Comparison of ENCODE assay signal across 24 mouse cellular contexts in genomic region chr6:98996822-98997221, GRCm38 (mm10).
"Had no signal": no experiment of that assay in that cellular context is flagged by ENCODE, and none has a peak within 500 bp of the region (broad histone marks: within the 10 kb centered on the region; RNA-seq: fewer than 3 reads in every experiment).

No protein-coding gene starts in this region.

- ATAC-seq: hindbrain, embryonic 16.5 days; inflammation-experienced regulatory T-cells, adult 6 months; intestine, embryonic 15.5 days; intestine, postnatal 0 days; liver, embryonic 12.5 days had no signal

- DNase-seq: gastrocnemius, postnatal 25 days; heart, adult 18-20 months; heart, postnatal 10 days; heart, postnatal 4 days; kidney, adult 18-20 months; kidney, adult 8-10 months; kidney, postnatal 10 days; kidney, postnatal 25 days; kidney, postnatal 4 days; liver had no signal

- H3K4me3 ChIP-seq: heart, embryonic 10.5 days; heart, embryonic 12.5 days; hindbrain, embryonic 10.5 days; hindbrain, embryonic 12.5 days; intestine, embryonic 15.5 days; layer of hippocampus, adult 2 months; left cerebral cortex, adult 2 months; limb, embryonic 10.5 days; limb, embryonic 12.5 days; liver, embryonic 12.5 days had no signal

- H3K36me3 ChIP-seq: hindbrain, embryonic 12.5 days; intestine, embryonic 15.5 days; limb, embryonic 10.5 days had no signal

- H3K4me2 ChIP-seq: heart, embryonic 12.5 days; hindbrain, embryonic 12.5 days; hindbrain, embryonic 14.5 days; intestine, embryonic 15.5 days; limb, embryonic 12.5 days; liver, embryonic 12.5 days had no signal

- H3K27ac ChIP-seq: heart, embryonic 10.5 days; hindbrain, embryonic 10.5 days; hindbrain, embryonic 12.5 days; hindbrain, embryonic 14.5 days; intestine, embryonic 15.5 days; layer of hippocampus, adult 2 months; left cerebral cortex, adult 2 months; limb, embryonic 10.5 days; limb, embryonic 12.5 days; liver, embryonic 12.5 days had no signal

- H3K27me3 ChIP-seq: heart, embryonic 12.5 days; hindbrain, embryonic 12.5 days; intestine, embryonic 15.5 days; liver, embryonic 12.5 days had no signal
